Mouse (Mus musculus) CH12.LX (cell line): ENCODE results near the gene Nfatc2. TPM values are rescaled to one million over a fixed set of nuclear protein-coding genes. Genes with fewer than 3 reads are reported as not detected.

ENCODE experiments used
- DNase-seq: peaks from one replicate; pipeline ENCODE4 v3.0.0-alpha.2; 2013; ENCODE audit errors: extremely low read depth
- H3K27ac ChIP-seq: 2 replicates; pipeline ENCODE4 v1.5.1; 2012; ENCODE audit warnings: low read depth, mild to moderate bottlenecking, control low read depth, moderate library complexity; ENCODE audit not compliant: insufficient read depth
- H3K27me3 ChIP-seq: replicated peaks from 2 replicates; pipeline ENCODE3; 2012; ENCODE audit warnings: inconsistent platforms
- H3K36me3 ChIP-seq, 2 experiments: replicated peaks in 1 of 2; 2 replicates each; pipeline versions ENCODE3 to v1.6.1; 2012; ENCODE audit warnings: inconsistent platforms in 1 of 2, low read length in 1 of 2, mild to moderate bottlenecking in 1 of 2, mixed read lengths in 1 of 2, moderate library complexity in 1 of 2; ENCODE audit not compliant: control insufficient read depth in 1 of 2, insufficient read depth in 1 of 2
- H3K4me1 ChIP-seq, 2 experiments: 2 replicates each; pipeline ENCODE4 v1.6.1; 2012; ENCODE audit warnings: inconsistent platforms in 1 of 2, moderate library complexity in 1 of 2; ENCODE audit not compliant: insufficient read depth in 2 of 2, control insufficient read depth in 1 of 2
- H3K4me2 ChIP-seq: 2 replicates; pipeline ENCODE4 v1.6.1; 2012; ENCODE audit warnings: low read depth, mild to moderate bottlenecking, control low read depth; ENCODE audit not compliant: poor library complexity, insufficient read depth, severe bottlenecking
- H3K4me3 ChIP-seq, 3 experiments: fragments of 150-350 bp in 1 of 3; sonication (generic) in 1 of 3; replicated peaks in 1 of 3; 2 replicates each; pipeline versions ENCODE3 to v1.5.1; 2011 to 2012; ENCODE audit warnings: low read depth in 2 of 3, low read length in 2 of 3, mild to moderate bottlenecking in 2 of 3, moderate library complexity in 2 of 3, control low read depth in 1 of 3, improper control_type of control experiment in 1 of 3, inconsistent platforms in 1 of 3, mixed read lengths in 1 of 3; ENCODE audit not compliant: poor library complexity in 1 of 3
- H3K79me2 ChIP-seq: replicated peaks from 2 replicates; pipeline ENCODE4 v1.6.1; 2012; ENCODE audit warnings: mild to moderate bottlenecking, moderate library complexity; ENCODE audit not compliant: control insufficient read depth, poor library complexity, insufficient read depth, severe bottlenecking; ENCODE audit errors: extremely low read depth
- H3K9ac ChIP-seq: 2 replicates; pipeline ENCODE4 v1.6.1; 2012; ENCODE audit warnings: low read depth, mild to moderate bottlenecking, control low read depth, moderate library complexity; ENCODE audit not compliant: insufficient read depth
- H3K9me3 ChIP-seq: replicated peaks from 2 replicates; pipeline ENCODE3; 2012; ENCODE audit warnings: low read length, inconsistent platforms, mixed read lengths
- CHD1 ChIP-seq: IDR thresholded peaks from 2 replicates; pipeline ENCODE4 v1.6.1; 2012; ENCODE audit warnings: low read depth, low read length, improper control_type of control experiment, inconsistent platforms
- CTCF ChIP-seq, 2 experiments: IDR thresholded peaks in 1 of 2; conservative IDR thresholded peaks in 1 of 2; 2 replicates each; pipeline ENCODE4 v1.5.1; 2011 to 2012; ENCODE audit warnings: low read depth in 2 of 2, low read length in 2 of 2, improper control_type of control experiment in 1 of 2, inconsistent platforms in 1 of 2, mild to moderate bottlenecking in 1 of 2, moderate library complexity in 1 of 2
- E2F4 ChIP-seq: IDR thresholded peaks from 2 replicates; pipeline ENCODE4 v1.6.1; 2011; ENCODE audit warnings: low read depth, low read length, improper control_type of control experiment; ENCODE audit not compliant: insufficient replicate concordance
- ELF1 ChIP-seq: IDR thresholded peaks from 2 replicates; pipeline ENCODE4 v1.6.1; 2014; ENCODE audit warnings: low read depth, mild to moderate bottlenecking, inconsistent platforms, low read length, improper control_type of control experiment
- EP300 ChIP-seq: IDR thresholded peaks from 2 replicates; pipeline ENCODE4 v1.6.1; 2011; ENCODE audit warnings: low read length, improper control_type of control experiment
- GABPA ChIP-seq: IDR thresholded peaks from 2 replicates; pipeline ENCODE4 v1.6.1; 2012; ENCODE audit warnings: low read depth, low read length, improper control_type of control experiment, inconsistent platforms; ENCODE audit not compliant: insufficient replicate concordance
- HCFC1 ChIP-seq: IDR thresholded peaks from 2 replicates; pipeline ENCODE4 v1.6.1; 2012; ENCODE audit warnings: low read depth, mild to moderate bottlenecking, inconsistent platforms, low read length, improper control_type of control experiment
- IRF4 ChIP-seq: IDR thresholded peaks from 2 replicates; pipeline ENCODE4 v1.6.1; 2014; ENCODE audit warnings: low read depth, mild to moderate bottlenecking, inconsistent platforms, low read length, improper control_type of control experiment
- JUND ChIP-seq: conservative IDR thresholded peaks from 2 replicates; pipeline ENCODE4 v1.6.1; 2011; ENCODE audit warnings: low read depth, low read length, improper control_type of control experiment
- KAT2A ChIP-seq: IDR thresholded peaks from 2 replicates; pipeline ENCODE4 v1.6.1; 2012; ENCODE audit warnings: low read length, improper control_type of control experiment, inconsistent platforms; ENCODE audit not compliant: insufficient replicate concordance
- MAX ChIP-seq: IDR thresholded peaks from 2 replicates; pipeline ENCODE4 v1.6.1; 2011; ENCODE audit warnings: low read length, improper control_type of control experiment
- MEF2A ChIP-seq: IDR thresholded peaks from 2 replicates; pipeline ENCODE4 v1.6.1; 2014; ENCODE audit warnings: low read depth, mild to moderate bottlenecking, inconsistent platforms, low read length, improper control_type of control experiment, borderline replicate concordance
- NELFE ChIP-seq: IDR thresholded peaks from 2 replicates; pipeline ENCODE4 v1.6.1; 2011; ENCODE audit warnings: low read depth, low read length, improper control_type of control experiment
- POLR2A ChIP-seq: IDR thresholded peaks from 2 replicates; pipeline ENCODE4 v1.6.1; 2011; ENCODE audit warnings: low read depth, mild to moderate bottlenecking, improper control_type of control experiment, low read length
- POLR2AphosphoS2 ChIP-seq: IDR thresholded peaks from 2 replicates; pipeline ENCODE4 v1.6.1; 2011; ENCODE audit warnings: low read depth, low read length, improper control_type of control experiment
- RAD21 ChIP-seq: IDR thresholded peaks from 2 replicates; pipeline ENCODE4 v1.6.1; 2011; ENCODE audit warnings: low read depth, mild to moderate bottlenecking, low read length, improper control_type of control experiment, moderate library complexity
- SIN3A ChIP-seq: IDR thresholded peaks from 2 replicates; pipeline ENCODE4 v1.6.1; 2012; ENCODE audit warnings: low read length, improper control_type of control experiment, inconsistent platforms
- TCF12 ChIP-seq: IDR thresholded peaks from 2 replicates; pipeline ENCODE4 v1.6.1; 2014; ENCODE audit warnings: low read depth, mild to moderate bottlenecking, inconsistent platforms, low read length, improper control_type of control experiment
- UBTF ChIP-seq: IDR thresholded peaks from 2 replicates; pipeline ENCODE4 v1.6.1; 2012; ENCODE audit warnings: low read depth, mild to moderate bottlenecking, inconsistent platforms, low read length, improper control_type of control experiment, moderate library complexity
- USF2 ChIP-seq: conservative IDR thresholded peaks from 2 replicates; pipeline ENCODE4 v1.6.1; 2011; ENCODE audit warnings: low read depth, low read length, improper control_type of control experiment
- ZC3H11A ChIP-seq: IDR thresholded peaks from 2 replicates; pipeline ENCODE4 v1.6.1; 2012; ENCODE audit warnings: low read depth, mild to moderate bottlenecking, inconsistent platforms, low read length, improper control_type of control experiment
- ZNF384 ChIP-seq: IDR thresholded peaks from 2 replicates; pipeline ENCODE4 v1.6.1; 2012; ENCODE audit warnings: low read depth, low read length, improper control_type of control experiment, inconsistent platforms
- dilution Hi-C: fragments of 300-500 bp; cut with MboI; formaldehyde crosslinking; loops from 2 replicates; pipeline ENCODE4 v1.14.3; 2020; ENCODE audit warnings: low sequenced_read_pairs; ENCODE audit not compliant: extremely low pct_unique_long_range_greater_than_20kb, extremely low pct_ligation_motif_present
- in situ Hi-C: fragments of 300-500 bp; cut with MboI; formaldehyde crosslinking; loops from 3 replicates; pipeline ENCODE4 v1.14.3; 2019; ENCODE audit warnings: low sequenced_read_pairs, low pct_ligation_motif_present, low pct_unique_long_range_greater_than_20kb, mixed read lengths
- polyA plus RNA-seq: library from polyadenylated mRNA; unstranded; fragments of >175 nt; gene quantifications from 2 replicates; pipeline ENCODE4 v1.2.1, GENCODE M21; 2012; ENCODE audit warnings: low read depth; ENCODE audit not compliant: insufficient read length
- total RNA-seq, 2 experiments: library from RNA; depleted of rRNA; stranded (reverse); fragments of 300-350 nt in 1 of 2; fragments of >200 nt in 1 of 2; gene quantifications; 2 replicates each; pipeline ENCODE4 v1.2.3; 2012 to 2014

Nfatc2 gene
- total and polyA plus RNA-seq, 3 experiments: 1.8 to 4.8 (median 3.6) TPM

- no peak overlapping the region for H3K4me2 ChIP-seq
- DNase-seq: no peak
- H3K9ac ChIP-seq: no peak overlapping the region
- no peak overlapping the region for H3K4me3 ChIP-seq
- H3K27ac ChIP-seq: no peak overlapping the region
- in situ Hi-C loops: loop anchor here (5.0 kb wide), 1 partner anchor 90 kb away; no protein-coding TSS in a partner anchor
- H3K36me3 ChIP-seq: peaks cover 13 to 89% of the 10 kb centered on the region in 2 experiments
- no peaks in the 10 kb centered on the region for H3K79me2 ChIP-seq
- no peaks in the 10 kb centered on the region for H3K27me3 ChIP-seq
- TF ChIP-seq UBTF (no peak), GABPA (no peak), CTCF (conservative IDR thresholded peaks at IDR 0.05 in 1 of 2, IDR thresholded peaks at IDR 0.05 in 1 of 2; ENCODE audit: low read depth in 2 of 2, low read length in 2 of 2) (no peak), POLR2A (no peak), ZC3H11A (no peak), KAT2A (no peak), ZNF384 (no peak), E2F4 (no peak), MEF2A (no peak), NELFE (no peak), TCF12 (no peak), JUND (no peak), RAD21 (no peak), CHD1 (no peak)
- no peaks in the 10 kb centered on the region for H3K9me3 ChIP-seq
- peaks cover 6 to 25% of the 10 kb centered on the region in 2 experiments; a peak in 3 of 4 replicates for H3K4me1 ChIP-seq
- dilution Hi-C loops: no loop called here
Observed at GRCm38 (mm10) chr2:168517774-168518173, 83.7 kb downstream of the Nfatc2 start.

GRCm38 (mm10) chr2:168516717-168517116 is 84.7 kb downstream of the Nfatc2 start:
- no peak overlapping the region for H3K9ac ChIP-seq
- no peaks in the 10 kb centered on the region for H3K27me3 ChIP-seq
- peaks cover 0 to 18% of the 10 kb centered on the region in 2 experiments; a peak in 2 of 4 replicates for H3K4me1 ChIP-seq
- peaks cover 6% of the 10 kb centered on the region for H3K9me3 ChIP-seq
- dilution Hi-C loops: no loop called here
- H3K4me2 ChIP-seq: no peak overlapping the region
- no peak for TF ChIP-seq IRF4
- no peak for TF ChIP-seq ELF1
- no peak for TF ChIP-seq E2F4
- TF ChIP-seq EP300: no peak
- no peak for TF ChIP-seq MEF2A
- no peak for TF ChIP-seq USF2
- TF ChIP-seq SIN3A: no peak
- TF ChIP-seq NELFE: no peak
- TF ChIP-seq ZC3H11A: no peak
- no peak for TF ChIP-seq POLR2A
- no peak for TF ChIP-seq POLR2AphosphoS2
- TF ChIP-seq HCFC1: no peak
- no peak for TF ChIP-seq MAX
- TF ChIP-seq CHD1: no peak
- no peak for TF ChIP-seq JUND
- no peaks in the 10 kb centered on the region for H3K79me2 ChIP-seq
- no peak overlapping the region for H3K4me3 ChIP-seq
- no peak overlapping the region for H3K27ac ChIP-seq
- in situ Hi-C loops: loop anchor here (5.0 kb wide), 1 partner anchor 91 kb away; no protein-coding TSS in a partner anchor
- peaks cover 8 to 89% of the 10 kb centered on the region in 2 experiments for H3K36me3 ChIP-seq
- no peak for DNase-seq
